Mouse (Mus musculus) C2C12 (cell line): ENCODE results near the gene Ciz1. TPM values are rescaled to one million over a fixed set of nuclear protein-coding genes. Genes with fewer than 3 reads are reported as not detected.

Source experiments
- H3K27me3 ChIP-seq: one replicate; pipeline ENCODE4 v1.6.1; 2011; ENCODE audit not compliant: control insufficient read depth, insufficient read depth, insufficient read length
- H3K36me3 ChIP-seq: one replicate; pipeline ENCODE4 v1.6.1; 2011; ENCODE audit not compliant: control insufficient read depth, insufficient read depth
- H3K4me3 ChIP-seq: one replicate; pipeline ENCODE4 v1.5.1; 2011; ENCODE audit warnings: mild to moderate bottlenecking, control low read depth; ENCODE audit not compliant: poor library complexity, insufficient read depth, severe bottlenecking
- H3K79me2 ChIP-seq: one replicate; pipeline ENCODE4 v1.6.1; 2011; ENCODE audit not compliant: control insufficient read depth, insufficient read depth
- H3K79me3 ChIP-seq: one replicate; pipeline ENCODE4 v1.6.1; 2011; ENCODE audit warnings: low read depth, control low read depth
- H3ac ChIP-seq: one replicate; pipeline ENCODE3; 2011; ENCODE audit warnings: low read depth; ENCODE audit not compliant: control insufficient read depth, insufficient read length
- CEBPB ChIP-seq: IDR thresholded peaks from one replicate; pipeline ENCODE4 v1.6.1; 2011; ENCODE audit warnings: low read depth, mild to moderate bottlenecking, control low read depth, moderate library complexity
- CTCF ChIP-seq: IDR thresholded peaks from one replicate; pipeline ENCODE4 v1.5.1; 2011; ENCODE audit not compliant: control insufficient read depth, insufficient read depth, insufficient read length
- FOSL1 ChIP-seq: IDR thresholded peaks from one replicate; pipeline ENCODE4 v1.8.0; 2011; ENCODE audit warnings: mild to moderate bottlenecking, low read length; ENCODE audit not compliant: poor library complexity, insufficient read depth, severe bottlenecking
- MAX ChIP-seq: IDR thresholded peaks from one replicate; pipeline ENCODE4 v1.6.1; 2011; ENCODE audit warnings: mild to moderate bottlenecking, control low read depth
- MYOD1 ChIP-seq: IDR thresholded peaks from one replicate; pipeline ENCODE4 v1.6.1; 2011; ENCODE audit warnings: low read depth; ENCODE audit not compliant: control insufficient read depth, insufficient read length
- MYOG ChIP-seq: IDR thresholded peaks from one replicate; pipeline ENCODE4 v1.6.1; 2011; ENCODE audit not compliant: control insufficient read depth, insufficient read length; ENCODE audit errors: extremely low read depth
- USF1 ChIP-seq: IDR thresholded peaks from one replicate; pipeline ENCODE4 v1.6.1; 2011; ENCODE audit warnings: low read depth, mild to moderate bottlenecking, control low read depth, moderate library complexity
- polyA plus RNA-seq: library from polyadenylated mRNA; unstranded; fragments of >200 nt; fragmentation: generic; extraction: Trizol; gene quantifications from one replicate; pipeline ENCODE4 v1.2.1, GENCODE M21; 2012; ENCODE audit warnings: missing spikeins

The Ciz1 gene
- polyA plus RNA-seq, 1 experiment = 43.5 TPM

GRCm38 (mm10) chr2:32307941-32308760 is 44.0 kb upstream of the Ciz1 start:
- TF ChIP-seq CEBPB = no peak
- no peak for TF ChIP-seq MYOD1
- no peak for TF ChIP-seq MYOG
- TF ChIP-seq FOSL1 = no peak
- TF ChIP-seq CTCF = peak; percentile 60
- Histone ChIP-seq H3K27me3 (no peaks in the 10 kb centered on the region), H3ac (no peak overlapping the region), H3K36me3 (peaks cover 55% of the 10 kb centered on the region), H3K79me3 (no peaks in the 10 kb centered on the region), H3K79me2 (no peaks in the 10 kb centered on the region), H3K4me3 (no peak overlapping the region)

- Histone ChIP-seq H3K36me3 (peaks cover 46% of the 10 kb centered on the region), H3K79me2 (no peaks in the 10 kb centered on the region), H3K27me3 (no peaks in the 10 kb centered on the region), H3K79me3 (no peaks in the 10 kb centered on the region), H3ac (no peak overlapping the region), H3K4me3 (no peak overlapping the region)
- TF ChIP-seq MAX (no peak), MYOD1 (no peak), CEBPB (no peak), CTCF (no peak), USF1 (no peak), MYOG (no peak), FOSL1 (no peak)
These were observed 43.1 kb upstream of the Ciz1 start for GRCm38 (mm10) chr2:32308870-32309568.

GRCm38 (mm10) chr2:32310096-32310845 is 41.9 kb upstream of the Ciz1 start:
- peaks cover 35% of the 10 kb centered on the region for H3K36me3 ChIP-seq
- no peaks in the 10 kb centered on the region for H3K79me3 ChIP-seq
- TF ChIP-seq CTCF = no peak
- no peak for TF ChIP-seq MYOG
- TF ChIP-seq MYOD1 = no peak
- no peak for TF ChIP-seq MAX
- TF ChIP-seq FOSL1 = no peak
- TF ChIP-seq USF1 = no peak
- TF ChIP-seq CEBPB = no peak
- H3K79me2 ChIP-seq = no peaks in the 10 kb centered on the region
- no peaks in the 10 kb centered on the region for H3K27me3 ChIP-seq
- H3ac ChIP-seq = no peak overlapping the region
- no peak overlapping the region for H3K4me3 ChIP-seq

DNA sequence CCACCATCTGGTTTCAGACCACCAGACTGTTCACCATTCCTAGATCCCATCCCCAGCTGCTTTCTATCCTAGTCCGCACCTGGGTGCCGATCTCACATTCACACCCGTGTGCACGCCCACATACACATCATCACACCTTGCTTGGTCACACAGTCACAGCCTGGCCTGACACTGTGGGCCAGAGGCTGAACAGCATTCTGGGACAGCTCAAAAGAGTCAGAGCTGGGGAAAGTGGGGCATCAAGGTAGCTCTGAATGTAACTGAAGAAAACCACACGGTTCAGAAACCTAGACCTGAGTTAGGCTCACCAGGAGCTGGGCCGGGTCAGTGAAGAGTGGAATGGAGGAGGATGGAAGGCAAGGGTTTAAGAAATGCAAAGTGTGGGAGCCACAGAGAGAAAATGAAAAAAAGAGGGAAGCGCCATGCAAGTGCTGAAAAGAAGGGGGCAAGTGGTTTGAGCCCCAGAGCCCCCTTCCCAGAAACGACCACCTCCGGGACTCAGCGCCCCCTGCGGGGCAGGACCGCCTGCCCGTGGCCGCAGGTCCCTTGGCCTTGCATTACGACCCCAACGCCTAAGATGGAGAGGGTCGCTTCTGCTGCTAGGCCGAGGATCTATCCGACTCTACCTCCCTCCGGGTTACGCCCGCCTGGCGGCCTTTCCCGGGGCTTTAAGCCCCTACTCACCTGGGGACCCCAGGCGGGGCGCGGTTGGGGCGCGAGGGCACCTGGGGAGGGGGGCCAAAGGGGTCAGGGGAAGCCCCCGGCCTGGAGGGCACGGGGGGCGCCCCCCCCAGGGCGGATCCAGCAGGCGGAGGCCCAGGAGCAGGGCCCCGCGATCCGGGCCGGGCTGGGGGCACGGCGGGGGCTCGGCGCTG is 40.4 kb upstream of the Ciz1 start:
- Histone ChIP-seq H3K27me3 (no peaks in the 10 kb centered on the region), H3ac (peak overlapping the region; percentile 28), H3K4me3 (no peak overlapping the region), H3K79me3 (no peaks in the 10 kb centered on the region), H3K79me2 (no peaks in the 10 kb centered on the region), H3K36me3 (peaks cover 21% of the 10 kb centered on the region)
- TF ChIP-seq MYOD1 (no peak), CEBPB (no peak), MYOG (no peak)
